Mouse (Mus musculus) T-helper 17 cell (primary cell): ENCODE data around the gene Zfp646.
"Not testable (repeated sequence)": the region's sequence is repeated elsewhere in the genome, so short reads cannot be mapped to it uniquely, and the experiment has no call there.

Source experiments
- in situ Hi-C, 2 experiments: fragments of 300-600 bp; cut with MboI, MseI; formaldehyde crosslinking; loops; 1 replicate in 1 of 2; 2 replicates in 1 of 2; pipeline ENCODE4 v1.15.1; 2025; ENCODE audit warnings: high pct_unique_total_duplicates in 2 of 2

Zfp646 gene

DNA sequence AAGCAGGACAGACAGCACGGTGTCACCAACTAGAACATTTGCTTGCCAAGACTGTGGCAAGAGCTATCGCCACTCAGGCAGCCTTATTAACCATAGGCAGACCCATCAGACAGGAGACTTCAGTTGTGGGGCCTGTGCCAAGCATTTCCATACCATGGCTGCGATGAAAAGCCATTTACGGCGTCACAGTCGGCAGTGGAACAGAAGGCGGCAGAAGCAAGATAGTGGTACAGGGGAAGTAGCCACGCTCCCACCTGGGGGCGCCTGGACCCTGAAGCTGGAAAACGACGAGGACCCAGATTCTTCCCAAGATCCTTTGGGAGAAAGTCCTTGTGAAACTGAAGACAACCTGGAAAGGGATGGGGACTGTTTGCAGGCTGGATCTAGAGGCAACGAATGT, 4.4 kb downstream of the Zfp646 start:
- in situ Hi-C loops, result no loop called here

DNA sequence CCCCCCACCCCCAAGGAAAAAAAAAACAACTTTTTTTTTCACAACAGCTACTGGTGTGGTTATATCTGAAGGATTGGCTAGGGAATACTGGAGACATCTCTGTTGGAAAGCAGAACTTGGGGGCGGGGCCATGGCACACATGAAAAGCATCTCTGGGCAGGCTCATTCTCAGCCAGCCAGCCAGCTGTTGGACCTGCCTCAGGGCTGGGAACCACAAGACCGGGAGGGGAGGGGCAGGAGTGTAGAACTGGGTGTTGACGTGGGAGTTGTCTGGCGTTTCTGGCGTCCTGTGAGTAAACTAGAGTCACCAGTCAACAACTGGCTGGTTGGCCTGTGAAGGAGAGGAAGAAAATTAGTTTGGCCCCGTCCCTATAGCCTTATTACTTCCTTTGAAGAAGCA, 9.9 kb downstream of the Zfp646 start:
- in situ Hi-C loops, result no loop called here

DNA sequence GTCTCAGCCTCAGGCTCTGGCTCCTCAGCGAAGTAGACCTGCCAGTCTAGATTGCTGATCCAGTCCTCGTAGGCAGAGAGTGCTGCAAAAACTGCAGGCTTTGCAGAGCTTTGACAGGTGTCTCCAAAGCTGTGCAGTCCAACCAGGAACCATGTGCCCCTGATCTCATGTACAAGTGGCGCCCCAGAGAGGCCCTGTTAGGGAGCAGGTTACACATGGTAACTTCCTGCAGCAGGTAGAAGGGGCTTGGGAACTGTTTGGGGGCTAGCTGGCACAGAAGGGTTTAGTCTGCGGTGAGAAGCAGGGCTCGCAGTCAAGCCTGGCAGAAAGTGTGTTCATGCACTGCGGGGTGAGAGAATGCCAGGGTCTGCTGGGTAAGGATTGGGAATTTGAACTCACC, 10.5 kb downstream of the Zfp646 start:
- in situ Hi-C loops, result no loop called here

GRCm38 (mm10) chr7:127887191-127887590, 11.2 kb downstream of the Zfp646 start:
- in situ Hi-C loops, result no loop called here

- in situ Hi-C loops, result no loop called here
Observed at GRCm38 (mm10) chr7:127887781-127888180, 11.8 kb downstream of the Zfp646 start.

GRCm38 (mm10) chr7:127888821-127889220, 12.8 kb downstream of the Zfp646 start:
- in situ Hi-C loops, result no loop called here

GRCm38 (mm10) chr7:127890798-127891197, 14.8 kb downstream of the Zfp646 start, which contains the start of gene Prss53:
Gene Prss53, minus strand, starts transcription at chr7:127890970.
- in situ Hi-C loops, result no loop called here

DNA sequence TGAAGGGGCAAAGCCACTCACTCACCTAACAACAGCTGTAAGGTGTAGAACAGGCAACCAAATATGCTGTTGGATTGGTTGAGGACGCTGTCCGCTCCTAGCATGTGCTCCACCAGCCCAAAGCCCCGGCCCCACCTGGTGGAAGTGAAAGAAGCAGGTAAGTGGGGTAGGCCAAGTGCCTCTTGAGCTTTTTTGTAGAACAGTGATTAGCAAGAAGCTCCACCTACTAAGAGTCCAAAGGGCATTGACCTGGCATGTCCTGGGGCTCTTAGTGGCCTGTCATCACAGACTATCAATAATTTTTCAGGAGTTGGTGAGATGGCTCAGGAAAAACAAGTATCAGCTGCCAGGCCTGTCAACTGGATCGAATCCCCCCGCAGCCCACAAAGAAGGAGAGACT, 18.5 kb downstream of the Zfp646 start:
- in situ Hi-C loops, result no loop called here

- in situ Hi-C loops, result no loop called here
Observed at GRCm38 (mm10) chr7:127895442-127895841, 19.4 kb downstream of the Zfp646 start, which contains the start of the genes Gm21974 and Vkorc1. Gene Gm21974, minus strand, starts transcription at chr7:127895454. Gene Vkorc1, minus strand, starts transcription at chr7:127895617.

DNA sequence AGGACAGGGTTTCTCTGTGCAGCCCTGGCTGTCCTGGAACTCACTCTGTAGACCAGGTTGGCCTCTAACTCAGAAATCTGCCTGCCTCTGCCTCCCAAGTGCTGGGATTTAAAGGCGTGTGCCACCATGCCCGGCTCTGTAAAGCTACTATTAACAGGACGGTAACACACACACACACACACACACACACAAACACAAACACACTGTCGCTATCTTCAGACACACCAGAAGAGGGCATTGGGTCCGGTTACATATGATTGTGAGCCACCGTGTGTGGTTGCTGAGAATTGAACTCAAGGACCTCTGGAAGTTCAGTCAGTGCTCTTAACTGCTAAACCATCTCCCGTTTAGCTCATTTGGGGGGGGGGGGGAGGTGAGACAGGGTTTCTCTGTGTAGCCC, 19.9 kb downstream of the Zfp646 start:
- in situ Hi-C loops, result not testable (repeated sequence)

DNA sequence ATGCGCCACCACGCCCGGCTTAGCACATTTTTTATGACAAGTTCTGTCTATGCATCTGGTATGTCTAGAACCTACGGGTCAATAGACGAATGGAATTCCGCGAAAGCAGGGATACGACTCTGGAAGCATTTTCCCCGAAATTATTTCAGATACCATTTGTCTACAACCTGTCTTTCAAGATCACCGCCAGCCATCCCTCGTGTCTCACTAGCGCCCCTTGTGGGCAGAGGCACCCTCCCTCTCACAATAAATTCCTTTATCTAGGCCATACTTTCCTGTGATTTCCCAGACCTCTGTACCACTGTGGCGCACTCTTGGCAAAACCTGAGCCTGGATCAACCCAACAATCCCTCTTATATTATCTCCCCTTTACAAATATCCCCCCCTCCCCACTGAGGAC, 20.4 kb downstream of the Zfp646 start:
- in situ Hi-C loops, result no loop called here

DNA sequence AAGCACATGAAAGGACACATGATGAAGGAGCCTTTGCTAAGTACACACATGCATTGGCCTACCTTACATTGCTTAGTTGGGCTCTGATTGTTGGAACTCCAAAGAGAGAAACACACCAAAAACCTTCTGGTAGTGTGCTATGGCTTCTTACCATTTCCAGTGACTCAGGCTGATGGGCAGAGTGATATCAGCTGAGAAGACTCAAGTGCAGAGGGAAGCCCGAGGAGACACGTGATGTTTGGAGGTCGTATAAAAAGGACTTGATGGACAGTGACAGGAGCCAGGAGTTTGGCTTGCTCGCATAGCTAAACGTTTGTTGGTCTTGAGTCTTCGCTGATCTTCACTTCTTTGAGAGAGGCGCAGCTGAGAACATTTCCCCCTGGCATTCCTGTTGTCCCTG, 21.5 kb downstream of the Zfp646 start:
- in situ Hi-C loops, result no loop called here

GRCm38 (mm10) chr7:127898179-127898956, 22.3 kb downstream of the Zfp646 start:
- in situ Hi-C loops, result no loop called here

- in situ Hi-C loops, result no loop called here
Observed at GRCm38 (mm10) chr7:127899997-127900396, 24.0 kb downstream of the Zfp646 start.

DNA sequence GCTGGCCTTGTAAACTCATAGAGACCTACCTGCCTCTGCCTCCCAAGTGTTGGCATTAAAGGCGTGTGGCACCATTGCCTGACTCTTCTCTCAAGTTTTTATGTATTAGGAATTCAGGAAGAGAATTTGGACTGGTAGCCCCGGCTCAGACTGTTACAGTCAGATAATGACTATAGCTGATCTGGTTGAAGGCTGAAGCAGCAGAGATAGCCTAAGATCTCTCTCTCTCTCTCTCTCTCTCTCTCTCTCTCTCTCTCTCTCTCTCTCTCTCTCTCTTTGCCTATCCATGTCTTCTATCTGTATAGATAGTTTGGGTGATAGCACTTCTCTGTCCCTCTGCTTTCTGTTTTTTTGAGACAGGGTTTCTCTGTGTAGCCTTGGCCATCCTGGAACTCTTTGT, 25.8 kb downstream of the Zfp646 start:
- in situ Hi-C loops, result no loop called here

DNA sequence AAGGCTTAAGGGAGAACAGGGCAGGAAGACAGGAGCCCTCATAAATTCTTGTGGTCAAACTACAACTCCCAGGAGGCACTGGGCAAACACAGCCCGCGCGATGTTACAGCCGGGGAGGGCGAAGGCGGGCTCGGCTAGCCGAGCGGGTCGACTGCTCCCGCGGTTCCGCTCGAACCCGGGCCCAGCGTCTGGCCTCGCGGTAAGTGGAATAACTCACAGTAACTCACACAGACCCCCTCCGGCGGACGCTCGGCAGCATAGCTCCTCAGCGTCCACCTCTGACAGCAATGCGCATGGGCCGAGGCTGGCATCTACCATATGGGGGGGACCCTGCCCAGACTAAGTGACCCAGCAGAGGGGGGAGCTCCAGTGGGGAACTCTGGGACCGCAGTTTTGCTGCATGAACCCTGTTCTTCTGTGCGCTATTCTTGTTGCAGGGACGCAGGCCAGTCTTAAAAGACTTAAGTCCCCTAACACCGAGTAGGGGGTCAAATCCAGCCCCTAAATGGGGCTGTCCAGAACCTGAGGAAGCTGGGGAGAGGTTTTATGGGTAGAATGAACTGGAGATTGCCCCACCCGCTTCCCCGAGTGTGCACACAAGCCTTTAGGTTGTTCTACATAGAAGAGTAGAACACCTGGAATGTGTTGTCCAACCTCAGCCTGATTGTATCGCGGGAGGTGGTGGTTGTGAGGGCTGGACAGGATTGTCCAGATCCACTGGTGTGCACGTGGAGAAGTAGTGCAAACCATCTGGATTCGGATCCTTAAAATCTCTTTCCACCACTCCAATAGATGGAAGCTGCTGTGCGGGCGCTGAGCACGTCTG, 28.2 kb downstream of the Zfp646 start, which contains the start of gene Bckdk:
Gene Bckdk, plus strand, starts transcription at position 112 of the 826 bp plus-strand sequence.
- in situ Hi-C loops, result no loop called here

DNA sequence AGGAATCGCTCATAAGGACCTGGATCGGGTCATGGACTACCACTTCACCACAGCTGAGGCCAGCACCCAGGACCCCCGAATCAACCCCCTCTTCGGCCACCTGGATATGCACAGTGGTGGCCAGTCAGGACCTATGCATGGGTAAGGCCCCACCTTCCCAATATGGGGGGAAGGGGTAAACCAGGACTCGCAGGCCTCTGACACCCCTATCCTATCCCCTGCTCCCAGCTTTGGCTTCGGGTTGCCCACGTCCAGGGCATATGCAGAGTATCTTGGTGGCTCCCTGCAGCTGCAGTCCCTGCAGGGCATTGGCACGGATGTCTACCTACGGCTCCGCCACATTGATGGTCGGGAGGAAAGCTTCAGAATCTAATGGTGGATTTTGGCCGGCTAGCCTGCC, 31.9 kb downstream of the Zfp646 start:
- in situ Hi-C loops, result no loop called here

- in situ Hi-C loops, result no loop called here
Observed at GRCm38 (mm10) chr7:127908656-127909055, 32.6 kb downstream of the Zfp646 start.

- in situ Hi-C loops, result no loop called here
Observed at GRCm38 (mm10) chr7:127912190-127912871, 36.3 kb downstream of the Zfp646 start, which contains the start of gene Kat8. Gene Kat8, plus strand, starts transcription at chr7:127912516.

GRCm38 (mm10) chr7:127912938-127913337, 36.9 kb downstream of the Zfp646 start:
- in situ Hi-C loops, result no loop called here

- in situ Hi-C loops, result no loop called here
Observed at GRCm38 (mm10) chr7:127915293-127915692, 39.3 kb downstream of the Zfp646 start.

GRCm38 (mm10) chr7:127918203-127918602, 42.2 kb downstream of the Zfp646 start:
- in situ Hi-C loops, result no loop called here
